Mouse (Mus musculus) left cerebral cortex, adult 11 months (tissue): ENCODE results near the gene Pkd1l1.

Experiments
- DNase-seq: peaks from one replicate; pipeline ENCODE4 v3.0.0; 2022; ENCODE audit warnings: low spot score

Pkd1l1 gene

DNA sequence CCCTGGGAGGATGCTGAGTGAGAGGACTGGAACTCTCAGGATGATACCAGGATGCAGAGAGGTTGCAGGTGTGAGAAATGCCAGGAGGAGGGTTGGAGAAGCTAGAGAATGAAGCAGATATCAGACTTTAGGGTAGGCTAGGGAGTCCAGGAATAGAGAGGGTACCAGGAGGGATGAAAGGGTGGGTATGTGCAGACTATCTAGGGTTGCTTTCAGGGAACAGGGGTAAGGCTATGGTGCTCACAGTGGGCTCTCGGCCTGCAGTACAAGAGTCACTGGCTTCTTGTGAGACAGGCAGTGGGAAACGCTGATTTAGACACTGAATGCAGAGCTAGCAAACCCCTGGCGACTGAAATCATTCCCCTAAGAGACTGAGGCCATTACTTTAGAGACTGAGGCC, at the start of gene Pkd1l1:
Pkd1l1 (minus strand) TSS at position 101 of the 400 bp plus-strand sequence.
- DNase-seq, result no peak

DNA sequence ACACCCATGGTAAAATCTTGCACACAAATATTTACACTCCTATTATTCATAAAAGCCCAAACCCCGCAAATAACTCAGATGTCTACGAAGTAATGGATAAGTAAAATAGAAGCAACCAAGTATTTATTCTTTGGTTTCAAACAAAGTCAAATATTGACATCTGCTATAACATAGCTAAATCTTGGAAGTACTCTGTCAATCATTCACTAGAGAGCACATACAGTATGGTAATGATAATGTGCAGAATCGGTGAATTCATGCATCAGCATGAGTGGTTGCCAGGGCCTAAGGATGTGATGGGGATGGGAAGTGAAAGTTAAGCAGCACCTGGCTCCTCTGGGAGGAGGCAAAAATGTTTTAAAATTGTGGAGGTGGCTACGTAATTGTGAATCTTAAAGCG, 47.1 kb upstream of the Pkd1l1 start:
- DNase-seq, result no peak

DNA sequence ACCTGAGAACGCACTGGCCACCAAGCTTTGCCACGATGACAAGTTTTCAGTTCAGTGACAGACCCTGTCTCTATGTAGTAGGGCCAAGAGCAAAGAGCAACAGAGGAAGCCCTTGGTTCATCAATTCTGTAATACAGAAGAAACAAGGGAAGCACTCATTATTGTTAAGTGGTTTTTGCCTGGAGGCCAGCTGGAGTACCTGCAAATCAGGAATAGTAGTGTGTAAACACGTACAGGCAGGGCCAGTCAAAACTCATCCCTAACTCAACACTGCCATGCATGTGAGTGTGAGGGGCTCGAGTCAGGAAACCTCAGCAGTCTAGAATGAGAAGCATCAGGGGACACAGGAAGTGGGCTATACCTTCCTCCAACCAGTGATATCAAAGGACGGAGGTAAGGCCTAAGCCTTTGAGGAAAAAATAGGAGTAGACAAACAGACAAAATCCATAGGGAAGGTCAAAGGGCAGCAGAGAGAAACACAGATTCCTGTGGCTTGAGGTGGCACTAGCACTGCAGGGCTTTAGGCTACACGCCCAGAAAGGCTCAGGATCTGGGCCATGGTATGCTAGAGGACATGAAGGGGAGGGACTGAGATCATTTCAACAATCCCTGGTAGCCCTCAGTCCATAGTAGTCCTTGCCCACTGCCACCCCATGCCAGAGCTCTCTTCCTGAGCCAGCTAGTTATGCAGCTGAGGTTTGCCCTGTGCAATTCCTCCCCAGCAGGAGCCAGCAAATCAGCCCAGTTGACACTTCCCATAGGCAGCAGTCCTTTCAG, 45.6 kb upstream of the Pkd1l1 start:
- no peak for DNase-seq

DNA sequence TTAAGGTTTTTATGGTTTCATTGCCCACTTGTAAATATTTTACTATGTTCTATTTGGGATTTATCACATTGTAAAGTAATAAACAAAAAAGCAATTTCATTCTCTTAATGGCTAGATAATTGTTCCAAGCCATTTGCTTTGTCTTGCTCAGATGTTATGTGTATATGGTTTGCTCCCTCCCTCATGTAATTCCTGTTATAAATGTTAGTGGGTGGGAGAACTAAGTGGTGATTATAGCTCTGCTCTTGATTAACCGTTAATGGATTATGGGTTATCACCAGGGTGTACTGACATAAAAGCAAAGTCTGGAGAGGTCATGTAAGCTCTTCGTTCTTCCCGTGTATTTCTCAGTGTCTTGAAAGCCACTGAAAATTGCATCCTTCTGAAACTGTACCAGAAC, 41.7 kb upstream of the Pkd1l1 start:
- no peak for DNase-seq

DNA sequence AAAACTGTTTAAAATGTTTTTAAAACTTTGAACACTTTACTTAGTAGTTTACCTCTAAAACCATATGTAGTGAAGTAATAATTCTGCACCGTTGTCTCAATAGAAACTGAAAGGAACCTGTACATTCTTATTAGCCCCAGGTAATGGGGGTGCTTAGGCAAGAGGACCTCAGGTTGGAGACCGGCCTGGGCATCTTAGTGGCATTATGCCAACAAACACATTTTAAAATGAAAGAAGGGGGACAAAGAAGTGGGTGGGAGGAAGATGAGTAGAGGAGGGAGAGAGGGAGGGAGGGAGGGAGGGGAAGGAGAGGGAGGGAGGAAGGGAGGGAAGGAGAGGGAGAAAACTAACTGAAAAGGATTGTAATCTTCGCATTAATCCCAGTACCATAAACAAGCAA, 38.3 kb upstream of the Pkd1l1 start:
- no peak for DNase-seq

DNA sequence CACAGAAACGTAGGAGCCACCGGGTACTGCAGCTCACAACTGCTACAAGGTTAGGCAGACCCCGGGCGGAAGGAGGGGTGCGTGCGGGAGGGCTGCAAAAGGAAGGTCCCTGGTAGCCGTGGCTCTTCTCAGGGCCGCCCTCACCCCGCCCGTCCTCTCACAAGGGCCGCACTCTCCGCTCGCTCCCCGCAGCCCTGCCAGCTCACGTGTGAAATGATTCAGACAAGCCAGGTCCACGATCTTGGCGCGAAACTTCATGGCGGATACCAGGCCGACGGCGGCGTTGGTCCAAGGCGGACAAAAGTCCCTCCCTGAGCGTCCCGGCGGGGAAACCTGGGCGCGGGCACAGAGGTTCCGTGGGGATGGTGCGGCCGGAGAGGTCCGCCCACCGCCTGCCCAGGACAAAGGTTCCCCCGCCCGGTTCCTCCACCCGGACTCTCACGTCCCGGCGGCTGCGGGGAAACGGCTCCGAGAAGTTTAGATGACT, 37.8 kb upstream of the Pkd1l1 start, which contains the start of gene Hus1:
Hus1 (minus strand) TSS at position 339 of the 487 bp plus-strand sequence.
- peak; percentile 54 for DNase-seq

DNA sequence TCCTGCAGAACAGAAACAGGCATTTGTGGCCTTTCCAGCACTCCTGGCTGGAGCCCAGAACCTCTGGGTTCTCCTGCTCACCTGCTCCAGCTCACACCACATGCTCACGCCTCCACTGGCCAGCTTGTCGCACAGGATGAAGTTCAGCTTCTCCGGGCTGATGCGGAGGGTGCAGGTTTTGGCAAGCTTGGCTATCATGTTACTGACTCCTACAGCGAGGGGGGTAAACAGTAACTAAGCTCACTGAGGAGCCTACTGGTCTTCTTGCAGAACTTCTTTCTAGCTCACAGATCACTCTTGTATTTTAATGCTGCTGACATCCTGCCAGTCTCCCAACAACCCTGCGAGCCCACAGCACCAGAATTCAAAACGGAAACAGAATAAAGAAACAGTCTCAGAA, 37.4 kb upstream of the Pkd1l1 start:
- peak; percentile 7 for DNase-seq

DNA sequence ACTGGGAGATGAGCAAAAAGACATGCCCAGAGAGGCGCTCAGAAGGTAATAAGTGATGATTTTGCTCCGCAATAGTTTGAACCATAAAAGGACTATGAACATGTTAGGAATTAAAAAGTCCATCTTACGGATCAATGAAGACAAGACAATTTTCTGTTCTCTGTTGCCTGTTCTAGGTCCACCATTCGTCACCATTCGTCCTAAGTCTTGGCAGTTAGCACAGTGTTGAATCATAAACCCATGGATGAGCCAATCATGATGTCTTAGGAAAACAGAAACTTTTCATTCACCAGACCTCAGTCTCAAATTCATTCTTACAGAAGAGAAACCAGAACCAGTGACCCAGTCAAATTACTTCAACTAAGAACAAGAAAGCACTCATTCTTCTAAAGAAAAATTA, 35.7 kb upstream of the Pkd1l1 start:
- no peak for DNase-seq

DNA sequence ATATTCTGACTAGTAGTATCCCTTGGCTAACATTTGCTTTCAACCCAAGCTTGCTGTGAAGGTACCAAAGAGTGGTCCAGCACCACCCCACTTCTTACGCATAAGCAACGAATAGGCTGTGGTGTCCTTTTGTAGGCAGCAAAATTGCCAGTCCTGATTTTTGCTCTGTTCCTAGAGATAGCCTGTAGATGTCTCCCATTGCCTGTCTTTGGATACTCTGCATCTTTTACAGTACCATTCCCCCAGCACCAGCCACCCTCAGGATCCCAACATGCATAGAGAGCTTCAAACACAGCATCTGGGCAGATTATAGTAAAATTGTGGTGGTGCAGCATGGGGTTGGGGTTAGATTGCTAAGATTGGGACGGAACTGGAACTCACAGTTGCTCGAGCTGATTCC, 15.0 kb upstream of the Pkd1l1 start:
- no peak for DNase-seq

DNA sequence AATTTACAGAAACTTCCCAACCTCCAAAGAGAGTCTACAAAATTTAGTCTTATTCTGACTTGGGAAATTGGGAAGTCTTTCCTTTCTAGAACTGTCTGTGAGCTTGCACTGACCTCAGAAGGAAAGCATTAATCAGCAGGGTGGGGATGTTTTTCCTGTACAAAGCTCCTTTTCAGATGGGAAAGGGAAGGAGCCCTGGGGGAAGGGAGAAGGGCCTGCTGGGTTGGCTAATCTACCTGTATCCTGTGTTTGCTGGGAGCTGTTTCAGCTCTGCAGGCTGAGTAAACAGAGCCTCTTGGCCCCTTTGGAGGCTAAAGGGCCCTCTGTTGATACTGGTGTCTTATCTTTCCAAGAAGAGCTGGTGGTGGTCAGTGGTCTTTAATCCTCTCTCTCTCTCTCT, 13.0 kb upstream of the Pkd1l1 start:
- DNase-seq, result no peak

DNA sequence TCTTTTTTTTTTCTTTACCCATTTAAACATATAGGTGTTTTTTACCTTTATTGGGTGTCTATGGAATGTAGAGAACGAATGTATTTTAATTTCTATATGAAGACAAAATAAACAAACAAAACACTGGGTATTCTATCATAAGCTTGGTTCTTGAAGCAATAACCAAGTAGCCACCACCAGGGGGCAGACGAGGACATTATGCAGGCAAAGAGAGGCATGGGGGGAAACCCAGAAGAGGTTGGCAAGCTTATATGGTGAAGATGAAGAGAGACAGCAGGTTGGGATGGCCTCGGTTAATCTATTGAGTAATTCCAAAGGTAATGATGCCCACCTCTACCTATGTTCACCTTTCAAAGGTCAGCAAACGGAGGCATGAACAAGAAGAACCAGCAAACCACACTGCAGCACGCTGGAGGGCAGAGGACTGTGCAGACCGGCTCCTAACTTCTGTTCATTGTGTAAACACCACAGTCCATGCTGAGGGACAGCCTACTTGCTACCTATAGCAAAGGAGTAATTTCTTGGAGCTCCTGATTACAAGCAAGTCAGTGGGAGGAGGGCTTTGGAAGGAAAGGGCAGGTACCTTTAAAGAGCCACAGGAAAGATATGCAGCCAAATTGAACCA, 10.3 kb upstream of the Pkd1l1 start:
- DNase-seq, result peak; percentile 32

DNA sequence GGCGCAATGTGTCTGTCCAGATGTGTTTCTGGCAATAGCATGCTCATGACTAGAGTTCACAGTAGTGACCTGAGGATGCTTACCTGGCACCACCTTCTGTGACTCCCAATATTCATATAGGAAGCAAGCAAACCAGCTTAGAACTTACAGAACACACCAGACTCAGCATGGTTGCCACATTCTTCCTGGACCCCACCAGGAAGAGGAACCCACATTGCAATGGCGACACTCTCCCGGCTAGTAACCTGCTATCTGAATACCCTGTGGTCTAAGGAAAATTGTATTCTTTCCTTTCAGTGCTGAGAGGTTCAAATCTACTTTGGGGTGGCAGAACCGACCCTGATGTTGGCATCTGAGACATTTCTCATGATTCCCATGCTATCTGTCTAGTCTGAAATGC, 5.1 kb upstream of the Pkd1l1 start:
- DNase-seq, result no peak

DNA sequence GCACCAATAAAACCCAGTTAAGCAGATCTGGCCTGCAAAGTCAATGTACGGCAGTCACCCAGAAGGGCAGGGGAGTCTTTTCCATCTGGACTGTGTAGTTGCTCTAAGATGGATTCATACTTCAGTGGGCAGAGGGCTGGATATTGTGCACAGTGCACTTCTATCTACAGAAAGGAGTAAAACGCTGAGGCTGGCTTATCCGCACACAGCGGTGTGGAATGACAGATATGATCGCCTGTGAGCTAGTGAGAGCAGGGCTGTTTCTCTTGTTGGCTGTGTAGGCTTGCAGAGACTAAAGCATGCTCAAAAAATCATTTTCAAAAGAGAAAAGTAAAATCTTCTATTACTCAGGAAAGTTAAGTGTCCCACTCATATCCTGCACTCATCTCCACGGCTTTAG, 973 bp downstream of the Pkd1l1 start:
- DNase-seq, result no peak

DNA sequence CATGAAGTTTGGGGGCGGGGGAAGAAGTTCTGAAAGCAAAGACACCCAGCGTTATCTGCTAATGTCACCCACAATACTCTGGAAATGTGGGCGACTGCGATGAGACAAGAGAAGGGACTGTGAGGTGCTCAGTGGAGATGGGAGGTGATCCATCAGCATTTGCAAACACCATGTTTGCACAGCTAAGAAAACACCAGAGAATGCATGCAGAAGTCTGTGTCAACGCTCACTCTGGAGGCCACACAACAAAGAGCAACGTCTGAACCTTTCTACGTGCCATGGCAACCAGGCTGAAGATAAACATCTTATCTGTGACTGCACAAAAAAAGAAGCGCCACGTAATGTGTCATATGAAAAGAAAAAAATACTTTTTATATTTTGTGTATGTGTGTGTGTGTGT, 2.6 kb downstream of the Pkd1l1 start:
- DNase-seq, result no peak

DNA sequence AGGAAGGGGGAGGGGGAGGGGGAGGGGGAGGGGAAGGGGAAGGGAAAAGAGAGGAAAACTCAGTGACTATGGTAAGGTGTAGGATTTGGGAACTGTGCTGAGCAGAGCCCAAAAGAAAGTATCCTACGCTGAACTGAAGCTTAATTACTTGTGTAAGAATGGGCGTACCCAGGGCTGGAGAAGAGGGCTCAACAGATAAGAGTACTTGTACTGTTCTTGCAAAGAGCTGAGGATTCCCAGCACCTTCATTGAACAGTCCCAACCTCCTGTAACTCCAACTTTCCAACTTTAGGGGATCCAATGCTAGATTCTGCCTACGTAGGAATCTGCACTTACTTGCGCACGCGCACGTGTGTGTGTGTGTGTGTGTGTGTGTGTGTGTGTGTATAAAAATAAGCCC, 5.0 kb downstream of the Pkd1l1 start:
- no peak for DNase-seq

DNA sequence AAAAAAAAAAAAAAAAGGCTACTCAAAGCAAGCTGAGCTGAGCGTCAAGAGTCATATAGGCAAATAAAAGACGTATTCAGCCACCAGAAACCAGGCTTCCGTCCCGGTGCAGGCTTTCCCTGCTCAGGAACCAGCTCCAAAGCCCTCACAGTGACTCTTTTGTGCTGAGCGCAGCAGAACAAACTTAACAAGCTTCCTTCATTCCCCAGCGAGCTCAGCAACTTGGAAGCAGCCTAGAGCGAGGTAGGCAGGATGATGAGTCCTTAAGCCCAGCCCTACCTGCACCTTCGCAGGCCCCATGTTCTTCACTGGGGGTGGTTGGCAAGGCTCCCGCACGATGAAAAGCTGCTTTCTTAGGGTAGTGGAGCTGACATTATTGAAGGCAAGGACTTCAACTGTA, 14.5 kb downstream of the Pkd1l1 start:
- DNase-seq, result no peak

DNA sequence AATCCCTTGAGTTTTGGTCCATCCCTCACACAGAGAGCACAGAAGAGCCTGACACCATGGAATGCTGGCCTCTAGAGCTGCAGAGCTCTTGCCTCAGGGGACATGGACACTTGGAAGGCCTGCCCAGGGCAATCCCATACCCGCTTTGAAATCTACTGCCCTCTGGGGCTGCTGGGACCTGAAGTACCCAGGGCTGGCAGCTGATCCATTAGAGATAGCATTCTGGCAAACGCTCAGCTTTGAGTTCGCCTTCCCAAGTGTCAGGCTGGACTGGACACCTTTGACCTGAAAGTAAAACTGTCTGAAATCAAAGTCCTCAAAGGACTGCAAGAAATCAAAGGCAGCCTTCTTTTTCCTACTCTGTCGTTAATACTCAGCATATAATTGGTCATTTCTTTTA, 15.0 kb downstream of the Pkd1l1 start:
- no peak for DNase-seq

DNA sequence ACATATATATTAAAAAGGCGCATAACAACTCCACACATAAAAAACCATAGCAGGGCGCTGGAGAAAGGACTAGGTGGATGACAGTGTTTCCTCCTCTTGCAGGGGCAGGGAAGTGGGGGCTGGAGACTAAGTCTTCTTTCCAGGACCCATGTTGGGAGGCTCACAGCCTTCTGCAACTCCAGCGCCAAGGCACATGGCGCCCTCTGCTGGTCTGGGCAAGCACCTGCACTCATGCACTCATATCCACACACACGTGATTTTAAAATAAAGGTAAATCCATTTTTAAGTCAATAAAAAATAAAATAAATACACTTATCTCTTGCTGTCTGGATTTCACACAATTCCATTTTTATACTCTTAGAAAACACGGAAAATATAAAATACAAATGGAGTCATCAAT, 16.0 kb downstream of the Pkd1l1 start:
- no peak for DNase-seq

DNA sequence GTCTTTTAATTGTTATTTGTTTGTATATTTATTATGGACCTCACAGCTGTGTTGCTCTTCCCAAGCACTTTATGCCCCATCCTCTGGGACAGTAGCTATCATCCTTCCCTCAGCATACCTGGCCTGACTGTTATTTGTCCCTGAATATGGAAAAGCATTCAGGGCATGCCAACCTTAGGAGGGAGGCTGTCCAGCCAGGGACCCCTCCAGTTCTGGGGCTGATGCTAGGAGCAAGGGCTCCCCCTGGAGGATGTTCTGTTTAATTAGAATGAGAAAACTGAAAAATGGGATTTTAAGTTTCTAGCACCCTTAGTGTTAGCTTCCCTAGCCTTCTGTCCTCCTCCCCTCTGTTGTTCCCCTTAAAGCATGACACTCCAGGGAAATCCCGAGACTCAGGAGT, 17.4 kb downstream of the Pkd1l1 start:
- no peak for DNase-seq

DNA sequence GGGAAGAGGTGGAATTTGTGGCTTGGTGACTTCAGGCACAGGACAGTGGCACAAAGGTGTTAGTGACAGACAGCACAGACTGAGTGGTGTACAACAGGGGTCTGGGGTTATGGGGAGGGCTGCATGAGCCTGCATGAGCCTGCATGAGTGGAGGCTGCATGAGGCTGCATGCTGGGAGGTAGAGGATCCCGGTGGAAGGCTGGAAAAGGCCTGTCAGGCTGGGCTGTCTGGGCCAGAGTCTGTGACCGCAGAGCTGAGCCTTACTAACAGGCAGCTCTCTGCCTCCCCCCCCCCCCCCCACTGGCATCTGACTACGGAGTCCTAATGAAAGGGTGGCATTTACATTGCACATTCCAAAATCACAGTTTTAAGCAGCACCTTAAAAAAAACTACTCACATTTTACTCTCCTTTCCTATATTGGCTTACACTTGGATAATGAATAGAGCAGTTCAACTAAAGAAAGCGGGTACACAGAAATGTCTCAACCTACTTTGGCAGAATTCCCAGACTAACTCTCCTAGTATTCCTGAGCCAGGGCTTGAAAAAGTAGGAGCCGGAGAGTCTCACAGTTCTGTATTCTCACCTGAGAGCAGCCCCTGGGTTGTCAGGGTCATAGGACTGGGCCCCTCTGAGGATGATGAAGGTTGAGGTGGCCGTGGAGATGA, 23.2 kb downstream of the Pkd1l1 start:
- no peak for DNase-seq

DNA sequence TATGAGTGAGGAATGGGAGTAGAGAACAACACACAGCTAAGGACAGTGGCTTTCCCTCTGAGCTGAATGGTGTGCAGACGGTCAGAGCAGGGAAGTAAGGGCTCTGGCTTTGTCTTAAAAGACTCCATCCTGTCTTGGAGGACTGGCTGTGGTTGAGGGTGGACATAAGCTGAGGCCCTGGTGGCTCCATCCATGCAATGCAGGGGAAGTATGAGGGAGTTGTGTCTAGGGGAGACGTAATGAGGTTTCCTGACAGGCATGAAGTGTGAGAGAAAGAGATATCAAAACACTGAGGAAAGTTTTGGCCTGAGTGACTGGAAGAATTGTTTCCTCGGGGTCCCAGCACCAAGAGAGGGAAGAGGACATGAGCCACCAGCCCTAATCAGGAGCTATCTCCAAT, 24.2 kb downstream of the Pkd1l1 start:
- DNase-seq, result no peak

DNA sequence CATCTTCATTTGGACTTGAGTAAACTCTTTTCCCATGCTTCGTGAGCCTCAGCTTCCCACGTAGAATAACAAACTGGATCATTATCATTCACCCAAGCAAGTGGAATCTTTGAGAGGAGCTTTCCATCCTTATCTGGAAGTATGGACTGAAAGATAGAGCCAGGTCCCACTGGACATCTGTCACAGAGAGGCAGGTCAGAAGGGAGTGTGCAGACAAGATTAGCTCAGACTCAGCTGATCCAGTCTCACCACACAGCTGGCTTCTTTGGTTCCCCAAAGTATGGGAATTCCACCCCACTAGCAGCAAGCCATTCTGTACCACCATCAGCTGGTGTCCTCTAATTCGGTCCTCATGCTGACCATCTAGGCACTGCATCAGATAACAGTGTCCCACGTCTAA, 29.0 kb downstream of the Pkd1l1 start:
- no peak for DNase-seq

DNA sequence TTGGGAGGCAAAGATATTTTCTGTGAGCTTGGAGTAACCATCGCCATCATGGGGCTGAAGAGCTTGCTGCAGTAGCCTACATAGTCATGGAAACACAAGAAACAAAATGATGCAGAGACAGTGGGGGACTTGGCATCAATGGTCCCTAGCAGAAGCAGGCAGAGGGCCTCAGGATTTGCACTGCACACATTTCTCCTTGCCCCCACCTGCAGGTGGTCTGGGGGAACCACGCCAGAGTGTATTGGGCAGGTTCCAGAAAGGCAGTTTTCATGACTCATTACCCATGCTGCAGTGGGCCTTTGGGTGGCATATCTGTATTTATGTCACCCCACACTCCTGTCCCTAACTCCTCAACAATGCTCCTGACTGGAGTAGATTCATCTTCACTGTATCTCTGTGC, 30.6 kb downstream of the Pkd1l1 start:
- DNase-seq, result no peak
